Mouse (Mus musculus) liver, postnatal 0 days (tissue): Measurements from ENCODE around the gene Ccr1.
A peak's percentile ranks its signal among the peaks of the same experiment; 100 is the strongest.

Experiments
- CTCF ChIP-seq: sonication (generic); IDR thresholded peaks from 2 replicates; pipeline ENCODE4 v1.5.1; 2016; ENCODE audit warnings: antibody characterized with exemption, low read depth
- EP300 ChIP-seq: IDR thresholded peaks from 2 replicates; pipeline ENCODE4 v1.6.1; 2016; ENCODE audit warnings: antibody characterized with exemption, low read depth, mild to moderate bottlenecking

- TF ChIP-seq CTCF (no peak), EP300 (peak; percentile 76)
Measured at GRCm38 (mm10) chr9:123931761-123932700, 36.5 kb downstream of the Ccr1 start.
